Mouse (Mus musculus): ENCODE data around the gene Syce3.

The Syce3 gene

GRCm38 (mm10) chr15:89426716-89427115 is 16.4 kb upstream of the Syce3 start:
- in situ Hi-C loops (cut with MboI; ENCODE audit: unreplicated experiment in 2 of 2): loop anchor here in 1 of 2 experiments (5.0 kb wide), 1 partner anchor 54 kb away; the partner anchor contains the start of gene Sco2

- in situ Hi-C loops (cut with MboI; ENCODE audit: unreplicated experiment in 2 of 2): loop anchor here in 1 of 2 experiments (5.0 kb wide), 1 partner anchor 53 kb away; the partner anchor contains the start of gene Sco2
Measured at GRCm38 (mm10) chr15:89425711-89426121, 15.4 kb upstream of the Syce3 start, which contains the start of gene Cpt1b. TSS of gene Cpt1b (minus strand) at chr15:89425863.

- in situ Hi-C loops (cut with MboI; ENCODE audit: unreplicated experiment in 2 of 2): loop anchor here in 1 of 2 experiments (5.0 kb wide), 1 partner anchor 52 kb away; the partner anchor contains the start of gene Sco2
Measured at GRCm38 (mm10) chr15:89424621-89425020, 14.3 kb upstream of the Syce3 start.

GRCm38 (mm10) chr15:89421938-89422337 is 11.6 kb upstream of the Syce3 start:
- in situ Hi-C loops (cut with MboI; ENCODE audit: unreplicated experiment in 2 of 2): no loop called here

- in situ Hi-C loops (cut with MboI; ENCODE audit: unreplicated experiment in 2 of 2): no loop called here
Measured at GRCm38 (mm10) chr15:89415282-89415681, 5.0 kb upstream of the Syce3 start.

GRCm38 (mm10) chr15:89406691-89407090 is 3.6 kb downstream of the Syce3 start:
- in situ Hi-C loops (cut with MboI; ENCODE audit: unreplicated experiment in 2 of 2): no loop called here

GRCm38 (mm10) chr15:89404831-89405623 is 5.3 kb downstream of the Syce3 start:
- in situ Hi-C loops (cut with MboI; ENCODE audit: unreplicated experiment in 2 of 2): no loop called here

GRCm38 (mm10) chr15:89402471-89402870 is 7.8 kb downstream of the Syce3 start:
- in situ Hi-C loops (cut with MboI; ENCODE audit: unreplicated experiment in 2 of 2): no loop called here

- in situ Hi-C loops (cut with MboI; ENCODE audit: unreplicated experiment in 2 of 2): no loop called here
Measured at GRCm38 (mm10) chr15:89399716-89400115, 10.6 kb downstream of the Syce3 start.

- in situ Hi-C loops (cut with MboI; ENCODE audit: unreplicated experiment in 2 of 2): no loop called here
Measured at GRCm38 (mm10) chr15:89398146-89398545, 12.2 kb downstream of the Syce3 start.

- in situ Hi-C loops (cut with MboI; ENCODE audit: unreplicated experiment in 2 of 2): no loop called here
Measured at GRCm38 (mm10) chr15:89396883-89397282, 13.4 kb downstream of the Syce3 start.

- in situ Hi-C loops (cut with MboI; ENCODE audit: unreplicated experiment in 2 of 2): no loop called here
Measured at GRCm38 (mm10) chr15:89390081-89390480, 20.2 kb downstream of the Syce3 start.

GRCm38 (mm10) chr15:89387127-89387526 is 23.2 kb downstream of the Syce3 start:
- in situ Hi-C loops (cut with MboI; ENCODE audit: unreplicated experiment in 2 of 2): no loop called here

GRCm38 (mm10) chr15:89384617-89385016 is 25.7 kb downstream of the Syce3 start, which contains the start of gene Klhdc7b:
TSS of gene Klhdc7b (plus strand) at chr15:89384917.
- in situ Hi-C loops (cut with MboI; ENCODE audit: unreplicated experiment in 2 of 2): no loop called here

GRCm38 (mm10) chr15:89379429-89379828 is 30.9 kb downstream of the Syce3 start:
- in situ Hi-C loops (cut with MboI; ENCODE audit: unreplicated experiment in 2 of 2): loop anchor here (5.0 to 10.0 kb wide), 3 partner anchors 135 to 555 kb away; no protein-coding TSS in a partner anchor

- in situ Hi-C loops (cut with MboI; ENCODE audit: unreplicated experiment in 2 of 2): loop anchor here (5.0 to 10.0 kb wide), 3 partner anchors 134 to 554 kb away; no protein-coding TSS in a partner anchor
Measured at GRCm38 (mm10) chr15:89378831-89379401, 31.4 kb downstream of the Syce3 start, which contains the start of gene Odf3b. TSS of gene Odf3b (minus strand) at chr15:89379282.

- in situ Hi-C loops (cut with MboI; ENCODE audit: unreplicated experiment in 2 of 2): loop anchor here (5.0 to 10.0 kb wide), 3 partner anchors 133 to 553 kb away; no protein-coding TSS in a partner anchor
Measured at GRCm38 (mm10) chr15:89377938-89378828, 32.1 kb downstream of the Syce3 start.

- in situ Hi-C loops (cut with MboI; ENCODE audit: unreplicated experiment in 2 of 2): loop anchor here (5.0 to 10.0 kb wide), 3 partner anchors 133 to 553 kb away; no protein-coding TSS in a partner anchor
Measured at GRCm38 (mm10) chr15:89377362-89377761, 32.9 kb downstream of the Syce3 start.

GRCm38 (mm10) chr15:89376957-89377356 is 33.3 kb downstream of the Syce3 start, which contains the start of gene Tymp:
TSS of gene Tymp (minus strand) at chr15:89377039.
- in situ Hi-C loops (cut with MboI; ENCODE audit: unreplicated experiment in 2 of 2): loop anchor here (5.0 to 10.0 kb wide), 3 partner anchors 132 to 552 kb away; no protein-coding TSS in a partner anchor

- in situ Hi-C loops (cut with MboI; ENCODE audit: unreplicated experiment in 2 of 2): loop anchor here (5.0 to 10.0 kb wide), 3 partner anchors 131 to 551 kb away; no protein-coding TSS in a partner anchor
Measured at GRCm38 (mm10) chr15:89376040-89376439, 34.3 kb downstream of the Syce3 start.

Data from v-Abl transformed pro-B cells (cell line).